Mouse (Mus musculus) CD4-positive, CD25-positive, alpha-beta regulatory T cell, adult 2 months (primary cell): ENCODE results near the gene 3110082I17Rik.

ENCODE experiments used
- DNase-seq: peaks from one replicate; pipeline ENCODE4 v3.0.0-alpha.2; 2012; ENCODE audit warnings: low read depth, low spot score

3110082I17Rik gene

GRCm38 (mm10) chr5:139379771-139380384 is 80.4 kb downstream of the 3110082I17Rik start:
- DNase-seq, result peak; percentile 34

- DNase-seq, result no peak
These were observed 81.2 kb downstream of the 3110082I17Rik start for GRCm38 (mm10) chr5:139378986-139379629.

GRCm38 (mm10) chr5:139378271-139378556 is 82.1 kb downstream of the 3110082I17Rik start:
- no peak for DNase-seq

GRCm38 (mm10) chr5:139377468-139378270 is 82.7 kb downstream of the 3110082I17Rik start, which contains the start of gene Gpr146:
Gene Gpr146 (plus strand): TSS chr5:139377697.
- peak; percentile 67 for DNase-seq

GRCm38 (mm10) chr5:139374841-139375240 is 85.5 kb downstream of the 3110082I17Rik start:
- DNase-seq, result no peak

GRCm38 (mm10) chr5:139373889-139374444 is 86.4 kb downstream of the 3110082I17Rik start:
- no peak for DNase-seq

- no peak for DNase-seq
These were observed 87.2 kb downstream of the 3110082I17Rik start for GRCm38 (mm10) chr5:139373126-139373525.

- DNase-seq, result peak; percentile 94
These were observed 88.5 kb downstream of the 3110082I17Rik start for GRCm38 (mm10) chr5:139371631-139372401.

GRCm38 (mm10) chr5:139371118-139371517 is 89.2 kb downstream of the 3110082I17Rik start:
- no peak for DNase-seq

- no peak for DNase-seq
These were observed 90.0 kb downstream of the 3110082I17Rik start for GRCm38 (mm10) chr5:139370336-139370735.

- DNase-seq, result no peak
These were observed 91.5 kb downstream of the 3110082I17Rik start for GRCm38 (mm10) chr5:139368638-139369320.

- peak; percentile 34 for DNase-seq
These were observed 92.4 kb downstream of the 3110082I17Rik start for GRCm38 (mm10) chr5:139367884-139368458.

GRCm38 (mm10) chr5:139366484-139366883 is 93.8 kb downstream of the 3110082I17Rik start:
- DNase-seq, result no peak

- DNase-seq, result no peak
These were observed 94.5 kb downstream of the 3110082I17Rik start for GRCm38 (mm10) chr5:139365827-139366226.

GRCm38 (mm10) chr5:139364911-139365571 is 95.3 kb downstream of the 3110082I17Rik start:
- DNase-seq, result no peak

GRCm38 (mm10) chr5:139364260-139364910 is 95.9 kb downstream of the 3110082I17Rik start:
- DNase-seq, result peak; percentile 90

GRCm38 (mm10) chr5:139363858-139364257 is 96.5 kb downstream of the 3110082I17Rik start:
- no peak for DNase-seq

GRCm38 (mm10) chr5:139359244-139359643 is 101.1 kb downstream of the 3110082I17Rik start:
- DNase-seq, result no peak

GRCm38 (mm10) chr5:139358653-139359052 is 101.7 kb downstream of the 3110082I17Rik start:
- peak; percentile 64 for DNase-seq
